Mouse (Mus musculus): ENCODE results near the gene Hdhd5. TPM values are rescaled to one million over a fixed set of nuclear protein-coding genes. Genes with fewer than 3 reads are reported as not detected.

Gene Hdhd5
- total and polyA plus RNA-seq, 2 experiments from 2014 or later, result 14.9 to 29.9 TPM

DNA sequence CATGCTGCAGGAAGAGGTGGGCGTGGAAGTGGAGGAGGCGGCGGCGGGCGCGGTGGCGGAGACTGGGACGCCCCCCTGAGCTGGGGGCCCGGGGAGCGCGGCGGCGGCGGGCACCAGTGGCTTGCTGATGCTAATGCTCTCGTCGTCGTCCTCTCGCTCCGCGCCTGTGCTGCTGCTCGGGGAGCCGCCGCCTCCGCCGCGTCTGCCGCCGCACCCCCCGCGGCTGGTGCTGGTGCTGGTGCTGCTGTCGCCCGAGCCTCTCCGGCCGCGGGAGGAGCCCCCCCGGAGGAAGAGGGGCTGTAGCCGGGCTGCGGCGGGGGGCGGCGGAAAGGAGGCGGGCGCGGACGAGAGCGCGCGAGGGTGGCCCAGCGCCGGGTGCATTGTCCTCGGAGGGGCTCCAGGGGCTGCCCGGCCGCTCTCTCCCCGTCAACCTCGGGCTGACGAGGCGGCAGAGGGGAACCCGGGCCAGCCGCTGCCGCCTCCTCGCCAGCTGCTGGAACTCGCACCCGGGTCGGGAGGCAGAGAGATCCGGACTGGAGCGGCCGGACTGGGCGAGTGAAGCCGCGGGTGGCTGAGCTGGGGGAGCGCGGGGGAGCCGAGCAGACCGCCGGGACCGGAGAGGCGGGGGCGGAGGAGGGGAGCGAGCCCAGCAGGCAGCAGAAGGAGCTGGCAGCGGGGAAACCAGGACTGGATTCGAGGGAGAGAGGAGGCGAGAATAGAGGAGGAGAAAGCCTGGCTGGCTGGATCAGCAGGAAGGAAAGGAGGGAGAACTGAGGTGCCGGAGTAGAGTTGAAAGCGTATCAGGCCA is 37.5 kb downstream of the Hdhd5 start, which contains the start of gene Tmem121b:
TSS of gene Tmem121b (minus strand) at position 434 of the 808 bp plus-strand sequence.
- TF ChIP-seq CTCF (IDR thresholded peaks at IDR 0.05; ENCODE audit: low read depth), result no peak
- Histone ChIP-seq H3K4me3 (ENCODE audit: low read depth, low read length) (peak within 1 kb of the TSS; percentile 79), H3K27me3 (ENCODE audit: insufficient read depth, low read length) (no peaks in the 10 kb centered on the region), H3K4me2 (ENCODE audit: low read depth) (peak within 1 kb of the TSS; percentile 72), H3K36me3 (ENCODE audit: insufficient read depth) (no peaks in the 10 kb centered on the region), H3K27ac (ENCODE audit: low read depth, low read length) (peak within 1 kb of the TSS; percentile 94), H3K4me1 (ENCODE audit: insufficient read depth) (peaks cover 22% of the 10 kb centered on the region), H3K9me3 (ENCODE audit: low read length) (no peaks in the 10 kb centered on the region), H3K9ac (peak within 1 kb of the TSS; percentile 92)
- DNase-seq (peak; percentile 93), ATAC-seq (peak; percentile 90)
- under 1% methylated on average over 68 of the region's 84 CpGs for WGBS

DNA sequence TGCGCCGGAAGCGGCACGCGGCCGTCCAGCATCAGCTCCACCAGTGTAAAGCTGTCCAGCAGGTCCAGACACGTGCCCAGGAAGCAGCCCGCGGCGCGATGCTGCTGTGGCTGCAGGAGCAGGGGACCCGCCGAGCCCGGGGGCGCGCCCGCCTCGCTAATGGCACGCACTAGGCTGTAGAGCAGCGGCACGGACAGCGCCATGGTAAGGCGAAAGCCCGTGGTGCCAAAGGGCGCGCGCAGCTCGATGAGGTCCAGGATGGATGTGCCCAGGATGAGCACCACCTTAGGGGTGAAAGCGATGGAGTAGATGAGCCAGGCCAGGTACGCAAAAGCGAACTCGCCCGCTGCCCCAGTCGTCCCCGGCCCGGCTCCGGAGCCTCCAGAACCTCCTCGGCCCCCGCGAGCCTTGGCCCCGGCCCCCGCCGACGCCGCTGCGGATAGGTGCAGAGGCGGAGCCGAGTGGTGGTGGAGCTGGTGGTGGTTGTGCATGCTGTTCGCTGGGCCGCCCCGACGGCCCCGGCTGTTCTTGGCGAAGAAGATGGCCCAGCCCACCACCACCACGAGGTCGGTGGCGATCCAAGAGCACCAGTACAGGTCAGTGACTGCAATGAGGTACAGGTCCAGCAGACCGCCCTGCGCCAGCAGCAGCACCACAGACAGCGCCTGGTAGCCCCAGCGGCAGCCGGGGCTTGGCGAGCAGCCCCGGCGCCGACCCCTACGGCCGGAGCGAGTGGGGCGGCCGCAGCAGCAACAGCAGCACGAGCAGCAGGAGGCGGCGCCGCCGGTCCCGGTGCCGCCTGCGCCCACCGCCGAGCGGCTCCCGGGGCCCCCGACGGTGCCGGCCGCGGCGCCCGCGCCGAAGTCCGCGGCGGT is 38.4 kb downstream of the Hdhd5 start:
- peak overlapping the region; percentile 79 for H3K4me3 ChIP-seq (ENCODE audit: low read depth, low read length)
- DNase-seq, result peak; percentile 44
- peaks cover 22% of the 10 kb centered on the region for H3K4me1 ChIP-seq (ENCODE audit: insufficient read depth)
- H3K27me3 ChIP-seq (ENCODE audit: insufficient read depth, low read length), result no peaks in the 10 kb centered on the region
- peak overlapping the region; percentile 94 for H3K27ac ChIP-seq (ENCODE audit: low read depth, low read length)
- H3K4me2 ChIP-seq (ENCODE audit: low read depth), result peak overlapping the region; percentile 72
- no peaks in the 10 kb centered on the region for H3K36me3 ChIP-seq (ENCODE audit: insufficient read depth)
- TF ChIP-seq CTCF (IDR thresholded peaks at IDR 0.05; ENCODE audit: low read depth), result peak; percentile 2; the same call in 1 of the 2 replicates
- peak; percentile 8 for ATAC-seq
- H3K9ac ChIP-seq, result peak overlapping the region; percentile 92
- 2% methylated on average over 94 of the region's 95 CpGs for whole genome bisulfite sequencing
- no peaks in the 10 kb centered on the region for H3K9me3 ChIP-seq (ENCODE audit: low read length)

GRCm38 (mm10) chr6:120491862-120492498 is 39.1 kb downstream of the Hdhd5 start:
- Histone ChIP-seq H3K4me1 (ENCODE audit: insufficient read depth) (peaks cover 22% of the 10 kb centered on the region), H3K4me2 (ENCODE audit: low read depth) (peak overlapping the region; percentile 72), H3K27ac (ENCODE audit: low read depth, low read length) (no peak overlapping the region), H3K9ac (peak overlapping the region; percentile 92), H3K36me3 (ENCODE audit: insufficient read depth) (no peaks in the 10 kb centered on the region), H3K27me3 (ENCODE audit: insufficient read depth, low read length) (no peaks in the 10 kb centered on the region), H3K9me3 (ENCODE audit: low read length) (no peaks in the 10 kb centered on the region), H3K4me3 (ENCODE audit: low read depth, low read length) (peak overlapping the region; percentile 79)
- DNase-seq, result no peak
- no peak for TF ChIP-seq CTCF (IDR thresholded peaks at IDR 0.05; ENCODE audit: low read depth)
- 13% methylated on average over 21 of the region's 22 CpGs for WGBS
- ATAC-seq, result no peak

DNA sequence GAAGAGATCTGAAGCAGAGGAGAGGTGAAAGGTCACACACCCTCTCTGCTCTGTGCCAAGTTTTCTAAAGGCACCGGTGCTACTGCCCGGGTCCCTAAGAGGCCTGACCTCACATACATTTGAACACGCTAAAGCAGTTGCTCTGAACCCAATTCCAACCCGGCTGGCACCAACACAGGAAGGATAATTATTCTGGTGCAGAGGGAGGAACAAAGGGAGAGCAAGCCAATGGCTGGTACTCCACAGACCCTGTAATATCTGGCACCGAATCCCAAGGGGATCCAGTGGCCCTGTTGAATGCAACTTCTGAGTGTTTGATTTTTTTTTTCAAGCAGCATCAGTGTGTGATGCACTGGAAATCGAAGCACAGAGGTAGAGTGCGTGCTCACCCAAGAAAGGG is 40.1 kb downstream of the Hdhd5 start:
- ATAC-seq, result no peak
- peak overlapping the region; percentile 33 for H3K9ac ChIP-seq

GRCm38 (mm10) chr6:120489461-120489860 is 41.7 kb downstream of the Hdhd5 start:
- 67% methylated on average over 2 of the region's 2 CpGs for WGBS
- H3K4me2 ChIP-seq (ENCODE audit: low read depth), result no peak overlapping the region
- ATAC-seq, result no peak
- no peaks in the 10 kb centered on the region for H3K36me3 ChIP-seq (ENCODE audit: insufficient read depth)
- no peak overlapping the region for H3K9ac ChIP-seq
- no peak for DNase-seq
- no peak overlapping the region for H3K4me3 ChIP-seq (ENCODE audit: low read depth, low read length)
- no peaks in the 10 kb centered on the region for H3K27me3 ChIP-seq (ENCODE audit: insufficient read depth, low read length)
- peaks cover 22% of the 10 kb centered on the region for H3K4me1 ChIP-seq (ENCODE audit: insufficient read depth)
- TF ChIP-seq CTCF (IDR thresholded peaks at IDR 0.05; ENCODE audit: low read depth), result no peak
- no peaks in the 10 kb centered on the region for H3K9me3 ChIP-seq (ENCODE audit: low read length)
- no peak overlapping the region for H3K27ac ChIP-seq (ENCODE audit: low read depth, low read length)

More for the DNA sequence above, 40.1 kb downstream of the Hdhd5 start:
- no peaks in the 10 kb centered on the region for H3K27me3 ChIP-seq (ENCODE audit: insufficient read depth, low read length)
- H3K9me3 ChIP-seq (ENCODE audit: low read length), result no peaks in the 10 kb centered on the region
- peak overlapping the region; percentile 79 for H3K4me3 ChIP-seq (ENCODE audit: low read depth, low read length)
- peaks cover 22% of the 10 kb centered on the region for H3K4me1 ChIP-seq (ENCODE audit: insufficient read depth)
- H3K36me3 ChIP-seq (ENCODE audit: insufficient read depth), result no peaks in the 10 kb centered on the region
- no peak for DNase-seq
- peak overlapping the region; percentile 72 for H3K4me2 ChIP-seq (ENCODE audit: low read depth)
- TF ChIP-seq CTCF (IDR thresholded peaks at IDR 0.05; ENCODE audit: low read depth), result no peak
- 32% methylated on average over 7 of the region's 7 CpGs for WGBS
- H3K27ac ChIP-seq (ENCODE audit: low read depth, low read length), result no peak overlapping the region

GRCm38 (mm10) chr6:120488647-120489046 is 42.5 kb downstream of the Hdhd5 start:
- Histone ChIP-seq H3K36me3 (ENCODE audit: insufficient read depth) (no peaks in the 10 kb centered on the region), H3K27me3 (ENCODE audit: insufficient read depth, low read length) (no peaks in the 10 kb centered on the region), H3K9me3 (ENCODE audit: low read length) (no peaks in the 10 kb centered on the region), H3K4me1 (ENCODE audit: insufficient read depth) (peaks cover 22% of the 10 kb centered on the region), H3K4me2 (ENCODE audit: low read depth) (no peak overlapping the region), H3K27ac (ENCODE audit: low read depth, low read length) (no peak overlapping the region), H3K9ac (no peak overlapping the region), H3K4me3 (ENCODE audit: low read depth, low read length) (no peak overlapping the region)
- no peak for DNase-seq
- WGBS, result 60% methylated on average over 3 of the region's 3 CpGs
- no peak for ATAC-seq
- TF ChIP-seq CTCF (IDR thresholded peaks at IDR 0.05; ENCODE audit: low read depth), result no peak
